Mouse (Mus musculus) CH12.LX (cell line): ENCODE results near the gene Myrf. TPM values are rescaled to one million over a fixed set of nuclear protein-coding genes. Genes with fewer than 3 reads are reported as not detected.

ENCODE experiments used
- DNase-seq: peaks from one replicate; pipeline ENCODE4 v3.0.0-alpha.2; 2013; ENCODE audit errors: extremely low read depth
- H3K27ac ChIP-seq: 2 replicates; pipeline ENCODE4 v1.5.1; 2012; ENCODE audit warnings: low read depth, mild to moderate bottlenecking, control low read depth, moderate library complexity; ENCODE audit not compliant: insufficient read depth
- H3K27me3 ChIP-seq: replicated peaks from 2 replicates; pipeline ENCODE3; 2012; ENCODE audit warnings: inconsistent platforms
- H3K36me3 ChIP-seq, 2 experiments: replicated peaks in 1 of 2; 2 replicates each; pipeline versions ENCODE3 to v1.6.1; 2012; ENCODE audit warnings: inconsistent platforms in 1 of 2, low read length in 1 of 2, mild to moderate bottlenecking in 1 of 2, mixed read lengths in 1 of 2, moderate library complexity in 1 of 2; ENCODE audit not compliant: control insufficient read depth in 1 of 2, insufficient read depth in 1 of 2
- H3K4me1 ChIP-seq, 2 experiments: 2 replicates each; pipeline ENCODE4 v1.6.1; 2012; ENCODE audit warnings: inconsistent platforms in 1 of 2, moderate library complexity in 1 of 2; ENCODE audit not compliant: insufficient read depth in 2 of 2, control insufficient read depth in 1 of 2
- H3K4me2 ChIP-seq: 2 replicates; pipeline ENCODE4 v1.6.1; 2012; ENCODE audit warnings: low read depth, mild to moderate bottlenecking, control low read depth; ENCODE audit not compliant: poor library complexity, insufficient read depth, severe bottlenecking
- H3K4me3 ChIP-seq, 3 experiments: fragments of 150-350 bp in 1 of 3; sonication (generic) in 1 of 3; replicated peaks in 1 of 3; 2 replicates each; pipeline versions ENCODE3 to v1.5.1; 2011 to 2012; ENCODE audit warnings: low read depth in 2 of 3, low read length in 2 of 3, mild to moderate bottlenecking in 2 of 3, moderate library complexity in 2 of 3, control low read depth in 1 of 3, improper control_type of control experiment in 1 of 3, inconsistent platforms in 1 of 3, mixed read lengths in 1 of 3; ENCODE audit not compliant: poor library complexity in 1 of 3
- H3K79me2 ChIP-seq: replicated peaks from 2 replicates; pipeline ENCODE4 v1.6.1; 2012; ENCODE audit warnings: mild to moderate bottlenecking, moderate library complexity; ENCODE audit not compliant: control insufficient read depth, poor library complexity, insufficient read depth, severe bottlenecking; ENCODE audit errors: extremely low read depth
- H3K9ac ChIP-seq: 2 replicates; pipeline ENCODE4 v1.6.1; 2012; ENCODE audit warnings: low read depth, mild to moderate bottlenecking, control low read depth, moderate library complexity; ENCODE audit not compliant: insufficient read depth
- H3K9me3 ChIP-seq: replicated peaks from 2 replicates; pipeline ENCODE3; 2012; ENCODE audit warnings: low read length, inconsistent platforms, mixed read lengths
- CHD1 ChIP-seq: IDR thresholded peaks from 2 replicates; pipeline ENCODE4 v1.6.1; 2012; ENCODE audit warnings: low read depth, low read length, improper control_type of control experiment, inconsistent platforms
- CTCF ChIP-seq, 2 experiments: IDR thresholded peaks in 1 of 2; conservative IDR thresholded peaks in 1 of 2; 2 replicates each; pipeline ENCODE4 v1.5.1; 2011 to 2012; ENCODE audit warnings: low read depth in 2 of 2, low read length in 2 of 2, improper control_type of control experiment in 1 of 2, inconsistent platforms in 1 of 2, mild to moderate bottlenecking in 1 of 2, moderate library complexity in 1 of 2
- E2F4 ChIP-seq: IDR thresholded peaks from 2 replicates; pipeline ENCODE4 v1.6.1; 2011; ENCODE audit warnings: low read depth, low read length, improper control_type of control experiment; ENCODE audit not compliant: insufficient replicate concordance
- ELF1 ChIP-seq: IDR thresholded peaks from 2 replicates; pipeline ENCODE4 v1.6.1; 2014; ENCODE audit warnings: low read depth, mild to moderate bottlenecking, inconsistent platforms, low read length, improper control_type of control experiment
- ETS1 ChIP-seq: conservative IDR thresholded peaks from 2 replicates; pipeline ENCODE4 v1.6.1; 2012; ENCODE audit warnings: low read depth, mild to moderate bottlenecking, inconsistent platforms, low read length, improper control_type of control experiment, moderate library complexity
- IRF4 ChIP-seq: IDR thresholded peaks from 2 replicates; pipeline ENCODE4 v1.6.1; 2014; ENCODE audit warnings: low read depth, mild to moderate bottlenecking, inconsistent platforms, low read length, improper control_type of control experiment
- MAFK ChIP-seq: IDR thresholded peaks from 2 replicates; pipeline ENCODE4 v1.6.1; 2011; ENCODE audit warnings: low read length, improper control_type of control experiment; ENCODE audit not compliant: insufficient replicate concordance
- MAZ ChIP-seq: IDR thresholded peaks from 2 replicates; pipeline ENCODE4 v1.6.1; 2012; ENCODE audit warnings: low read depth, mild to moderate bottlenecking, inconsistent platforms, low read length, improper control_type of control experiment, moderate library complexity
- MEF2A ChIP-seq: IDR thresholded peaks from 2 replicates; pipeline ENCODE4 v1.6.1; 2014; ENCODE audit warnings: low read depth, mild to moderate bottlenecking, inconsistent platforms, low read length, improper control_type of control experiment, borderline replicate concordance
- MXI1 ChIP-seq: IDR thresholded peaks from 2 replicates; pipeline ENCODE4 v1.6.1; 2011; ENCODE audit warnings: mild to moderate bottlenecking, low read depth, low read length, improper control_type of control experiment
- MYC ChIP-seq: IDR thresholded peaks from 2 replicates; pipeline ENCODE4 v1.6.1; 2011; ENCODE audit warnings: low read depth, mild to moderate bottlenecking, improper control_type of control experiment, low read length
- NRF1 ChIP-seq: IDR thresholded peaks from 2 replicates; pipeline ENCODE4 v1.6.1; 2014; ENCODE audit warnings: low read depth, mild to moderate bottlenecking, inconsistent platforms, low read length, improper control_type of control experiment, moderate library complexity
- PAX5 ChIP-seq: IDR thresholded peaks from 2 replicates; pipeline ENCODE4 v1.6.1; 2012; ENCODE audit warnings: low read length, inconsistent platforms, mixed read lengths
- POLR2A ChIP-seq: IDR thresholded peaks from 2 replicates; pipeline ENCODE4 v1.6.1; 2011; ENCODE audit warnings: low read depth, mild to moderate bottlenecking, improper control_type of control experiment, low read length
- POLR2AphosphoS2 ChIP-seq: IDR thresholded peaks from 2 replicates; pipeline ENCODE4 v1.6.1; 2011; ENCODE audit warnings: low read depth, low read length, improper control_type of control experiment
- RAD21 ChIP-seq: IDR thresholded peaks from 2 replicates; pipeline ENCODE4 v1.6.1; 2011; ENCODE audit warnings: low read depth, mild to moderate bottlenecking, low read length, improper control_type of control experiment, moderate library complexity
- RCOR1 ChIP-seq: conservative IDR thresholded peaks from 2 replicates; pipeline ENCODE4 v1.6.1; 2012; ENCODE audit warnings: low read depth, mild to moderate bottlenecking, inconsistent platforms, low read length, improper control_type of control experiment
- TBP ChIP-seq: conservative IDR thresholded peaks from 2 replicates; pipeline ENCODE4 v1.6.1; 2011; ENCODE audit warnings: low read depth, low read length, improper control_type of control experiment
- TCF12 ChIP-seq: IDR thresholded peaks from 2 replicates; pipeline ENCODE4 v1.6.1; 2014; ENCODE audit warnings: low read depth, mild to moderate bottlenecking, inconsistent platforms, low read length, improper control_type of control experiment
- USF1 ChIP-seq: IDR thresholded peaks from 2 replicates; pipeline ENCODE4 v1.6.1; 2014; ENCODE audit warnings: low read depth, mild to moderate bottlenecking, inconsistent platforms, low read length, improper control_type of control experiment
- USF2 ChIP-seq: conservative IDR thresholded peaks from 2 replicates; pipeline ENCODE4 v1.6.1; 2011; ENCODE audit warnings: low read depth, low read length, improper control_type of control experiment
- ZNF384 ChIP-seq: IDR thresholded peaks from 2 replicates; pipeline ENCODE4 v1.6.1; 2012; ENCODE audit warnings: low read depth, low read length, improper control_type of control experiment, inconsistent platforms
- dilution Hi-C: fragments of 300-500 bp; cut with MboI; formaldehyde crosslinking; loops from 2 replicates; pipeline ENCODE4 v1.14.3; 2020; ENCODE audit warnings: low sequenced_read_pairs; ENCODE audit not compliant: extremely low pct_unique_long_range_greater_than_20kb, extremely low pct_ligation_motif_present
- in situ Hi-C: fragments of 300-500 bp; cut with MboI; formaldehyde crosslinking; loops from 3 replicates; pipeline ENCODE4 v1.14.3; 2019; ENCODE audit warnings: low sequenced_read_pairs, low pct_ligation_motif_present, low pct_unique_long_range_greater_than_20kb, mixed read lengths
- polyA plus RNA-seq: library from polyadenylated mRNA; unstranded; fragments of >175 nt; gene quantifications from 2 replicates; pipeline ENCODE4 v1.2.1, GENCODE M21; 2012; ENCODE audit warnings: low read depth; ENCODE audit not compliant: insufficient read length
- total RNA-seq, 2 experiments: library from RNA; depleted of rRNA; stranded (reverse); fragments of 300-350 nt in 1 of 2; fragments of >200 nt in 1 of 2; gene quantifications; 2 replicates each; pipeline ENCODE4 v1.2.3; 2012 to 2014

The Myrf gene
- total and polyA plus RNA-seq, 3 experiments, result 0.10 to 0.13 TPM; not detected in 1

DNA sequence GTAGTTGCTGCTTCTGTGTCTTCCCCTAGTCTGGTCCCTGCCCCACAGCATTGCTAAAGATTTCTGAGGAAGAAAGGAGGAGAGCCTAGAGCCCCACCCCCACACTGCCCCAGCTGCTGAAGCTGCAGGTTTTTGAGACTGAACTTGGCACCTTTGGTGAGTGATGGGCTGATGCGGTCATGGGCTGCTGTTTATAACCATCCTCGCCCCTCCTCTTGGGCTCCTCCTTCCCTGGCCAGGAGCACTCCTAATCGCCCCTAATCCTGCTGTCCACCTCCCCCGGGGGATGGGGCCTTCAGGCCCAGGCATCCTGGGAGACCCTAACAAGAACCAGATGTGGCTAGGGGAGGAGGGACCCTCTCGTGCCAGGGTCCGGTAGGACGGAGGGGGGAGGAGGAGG lies 9.5 kb downstream of the Myrf start:
- Histone ChIP-seq H3K9me3 (no peaks in the 10 kb centered on the region), H3K4me3 (no peak overlapping the region), H3K4me1 (no peaks in the 10 kb centered on the region), H3K79me2 (no peaks in the 10 kb centered on the region), H3K27me3 (peaks cover 98% of the 10 kb centered on the region), H3K9ac (no peak overlapping the region), H3K36me3 (no peaks in the 10 kb centered on the region), H3K27ac (no peak overlapping the region), H3K4me2 (no peak overlapping the region)
- dilution Hi-C loops, result no loop called here
- no peak for DNase-seq
- in situ Hi-C loops, result no loop called here
- TF ChIP-seq CTCF (conservative IDR thresholded peaks at IDR 0.05 in 1 of 2, IDR thresholded peaks at IDR 0.05 in 1 of 2; ENCODE audit: low read depth in 2 of 2, low read length in 2 of 2), result no peak
- TF ChIP-seq MYC, result no peak
- TF ChIP-seq ZNF384, result no peak
- TF ChIP-seq USF1, result no peak
- no peak for TF ChIP-seq USF2
- no peak for TF ChIP-seq MEF2A
- no peak for TF ChIP-seq PAX5
- no peak for TF ChIP-seq RCOR1
- TF ChIP-seq MXI1, result no peak
- TF ChIP-seq IRF4, result no peak
- no peak for TF ChIP-seq MAZ
- TF ChIP-seq E2F4, result no peak
- no peak for TF ChIP-seq TBP
- no peak for TF ChIP-seq RAD21
- TF ChIP-seq ETS1, result no peak

- H3K27ac ChIP-seq, result no peak overlapping the region
- H3K4me3 ChIP-seq, result no peak overlapping the region
- H3K4me2 ChIP-seq, result no peak overlapping the region
- no peak overlapping the region for H3K9ac ChIP-seq
- dilution Hi-C loops (no loop called here), in situ Hi-C loops (no loop called here)
- H3K36me3 ChIP-seq, result no peaks in the 10 kb centered on the region
- no peaks in the 10 kb centered on the region for H3K9me3 ChIP-seq
- H3K27me3 ChIP-seq, result peaks cover 80% of the 10 kb centered on the region
- H3K79me2 ChIP-seq, result no peaks in the 10 kb centered on the region
- no peak for DNase-seq
- no peaks in the 10 kb centered on the region; a peak in 1 of 4 replicates for H3K4me1 ChIP-seq
- TF ChIP-seq MYC, result no peak
- TF ChIP-seq MAFK, result no peak
- TF ChIP-seq USF1, result no peak
- no peak for TF ChIP-seq E2F4
- no peak for TF ChIP-seq POLR2AphosphoS2
- no peak for TF ChIP-seq TCF12
- no peak for TF ChIP-seq RAD21
- TF ChIP-seq NRF1, result no peak
- TF ChIP-seq POLR2A, result no peak
- no peak for TF ChIP-seq ELF1
- TF ChIP-seq CHD1, result no peak
- no peak for TF ChIP-seq ETS1
- TF ChIP-seq, all 38 proteins: peak for 0
Observed at GRCm38 (mm10) chr19:10225767-10226166, 14.8 kb downstream of the Myrf start.
